Mouse (Mus musculus) embryonic facial prominence, embryonic 13.5 days (tissue): ENCODE results near the gene Acaa1a. TPM values are rescaled to one million over a fixed set of nuclear protein-coding genes. Genes with fewer than 3 reads are reported as not detected.
A peak's percentile ranks its signal among the peaks of the same experiment; 100 is the strongest.

Source experiments
- ATAC-seq: fragments of 200-750 bp; cut with Nextera tagmentation; 2 replicates; pipeline ENCODE4 v1.8.0; 2017; ENCODE audit warnings: low read depth; ENCODE audit not compliant: insufficient number of reproducible peaks, insufficient read depth, low FRiP score, low TSS enrichment
- H3K27ac ChIP-seq: fragments of 300-500 bp; sonication (generic); 2 replicates; pipeline ENCODE4 v1.5.1; 2015; ENCODE audit warnings: moderate library complexity, mild to moderate bottlenecking, inconsistent platforms
- H3K27me3 ChIP-seq: fragments of 300-500 bp; sonication (generic); 2 replicates; pipeline ENCODE4 v1.6.1; 2015; ENCODE audit warnings: mild to moderate bottlenecking, inconsistent platforms
- H3K36me3 ChIP-seq: fragments of 300-500 bp; sonication (generic); 2 replicates; pipeline ENCODE4 v1.6.1; 2015; ENCODE audit warnings: mild to moderate bottlenecking, inconsistent platforms
- H3K4me1 ChIP-seq: fragments of 300-500 bp; sonication (generic); 2 replicates; pipeline ENCODE4 v1.6.1; 2015; ENCODE audit warnings: inconsistent platforms
- H3K4me2 ChIP-seq: fragments of 300-500 bp; sonication (generic); 2 replicates; pipeline ENCODE4 v1.6.1; 2015; ENCODE audit warnings: moderate library complexity, mild to moderate bottlenecking, inconsistent platforms
- H3K4me3 ChIP-seq: fragments of 300-500 bp; sonication (generic); 2 replicates; pipeline ENCODE4 v1.5.1; 2015; ENCODE audit warnings: mild to moderate bottlenecking, inconsistent platforms
- H3K9ac ChIP-seq: fragments of 300-500 bp; sonication (generic); 2 replicates; pipeline ENCODE4 v1.6.1; 2015; ENCODE audit warnings: mild to moderate bottlenecking, inconsistent platforms
- H3K9me3 ChIP-seq: fragments of 300-500 bp; sonication (generic); 2 replicates; pipeline ENCODE4 v1.6.1; 2016; ENCODE audit warnings: inconsistent platforms
- WGBS: fragments of 180-500 bp; shearing (Covaris S2); methylation state at CpG from one replicate; pipeline ENCODE4 v1.1.7; 2015; ENCODE audit warnings: mixed read lengths; 5-methylcytosine and 5-hydroxymethylcytosine counted together
- polyA plus RNA-seq: library from polyadenylated mRNA; unstranded; fragments of >200 nt; fragmentation: Nextera tagmentation; extraction: Ambion mirVana; gene quantifications from 2 replicates; pipeline ENCODE4 v1.2.1, GENCODE M21; 2015

Gene Acaa1a
- 94.4 and 96.7 TPM in 2 replicates for polyA plus RNA-seq

GRCm38 (mm10) chr9:119339558-119340211 lies at the start of gene Acaa1a:
Gene Acaa1a, plus strand, starts transcription at chr9:119339676.
- ATAC-seq: no peak

GRCm38 (mm10) chr9:119290791-119291190 lies 48.7 kb upstream of the Acaa1a start:
- no peaks in the 10 kb centered on the region for H3K4me1 ChIP-seq
- H3K27ac ChIP-seq: no peak overlapping the region
- WGBS: 90% methylated on average over 3 of the region's 3 CpGs
- H3K9ac ChIP-seq: no peak overlapping the region
- H3K4me2 ChIP-seq: no peak overlapping the region
- no peak for ATAC-seq
- H3K9me3 ChIP-seq: no peaks in the 10 kb centered on the region
- no peaks in the 10 kb centered on the region for H3K27me3 ChIP-seq
- no peak overlapping the region for H3K4me3 ChIP-seq
- peaks cover 8% of the 10 kb centered on the region; the same call in 1 of the 2 replicates for H3K36me3 ChIP-seq

More at GRCm38 (mm10) chr9:119339558-119340211, at the start of gene Acaa1a:
- Histone ChIP-seq H3K9me3 (no peaks in the 10 kb centered on the region), H3K4me1 (peaks cover 24% of the 10 kb centered on the region), H3K4me2 (peak within 1 kb of the TSS; percentile 81), H3K36me3 (peaks cover 19% of the 10 kb centered on the region), H3K27ac (peak within 1 kb of the TSS; percentile 94), H3K27me3 (no peaks in the 10 kb centered on the region), H3K4me3 (peak within 1 kb of the TSS; percentile 85), H3K9ac (peak within 1 kb of the TSS; percentile 81)
- WGBS: under 1% methylated on average over 43 of the region's 43 CpGs

GRCm38 (mm10) chr9:119297696-119298095 lies 41.8 kb upstream of the Acaa1a start:
- H3K27me3 ChIP-seq: no peaks in the 10 kb centered on the region
- no peak overlapping the region for H3K27ac ChIP-seq
- no peak for ATAC-seq
- no peak overlapping the region for H3K4me3 ChIP-seq
- peaks cover 18% of the 10 kb centered on the region for H3K36me3 ChIP-seq
- WGBS: 85% methylated on average over 6 of the region's 6 CpGs
- no peaks in the 10 kb centered on the region for H3K9me3 ChIP-seq
- H3K4me2 ChIP-seq: no peak overlapping the region
- no peak overlapping the region for H3K9ac ChIP-seq
- no peaks in the 10 kb centered on the region for H3K4me1 ChIP-seq

GRCm38 (mm10) chr9:119298563-119298962 lies 40.9 kb upstream of the Acaa1a start:
- Histone ChIP-seq H3K4me1 (no peaks in the 10 kb centered on the region), H3K27me3 (no peaks in the 10 kb centered on the region), H3K36me3 (peaks cover 18% of the 10 kb centered on the region), H3K9ac (no peak overlapping the region), H3K4me2 (no peak overlapping the region), H3K27ac (no peak overlapping the region), H3K4me3 (no peak overlapping the region), H3K9me3 (no peaks in the 10 kb centered on the region)
- 88% methylated on average over 3 of the region's 3 CpGs for WGBS
- no peak for ATAC-seq

GRCm38 (mm10) chr9:119305863-119306262 lies 33.6 kb upstream of the Acaa1a start:
- H3K4me1 ChIP-seq: no peaks in the 10 kb centered on the region
- no peak overlapping the region for H3K4me2 ChIP-seq
- H3K9me3 ChIP-seq: no peaks in the 10 kb centered on the region
- WGBS: 92% methylated on average over 7 of the region's 7 CpGs
- H3K36me3 ChIP-seq: peaks cover 15% of the 10 kb centered on the region
- no peak overlapping the region for H3K9ac ChIP-seq
- ATAC-seq: no peak
- no peak overlapping the region for H3K4me3 ChIP-seq
- no peaks in the 10 kb centered on the region for H3K27me3 ChIP-seq
- H3K27ac ChIP-seq: no peak overlapping the region

GRCm38 (mm10) chr9:119309067-119309466 lies 30.4 kb upstream of the Acaa1a start:
- no peaks in the 10 kb centered on the region for H3K4me1 ChIP-seq
- H3K4me2 ChIP-seq: no peak overlapping the region
- H3K4me3 ChIP-seq: no peak overlapping the region
- H3K9me3 ChIP-seq: no peaks in the 10 kb centered on the region
- H3K36me3 ChIP-seq: no peaks in the 10 kb centered on the region
- no peak overlapping the region for H3K9ac ChIP-seq
- ATAC-seq: no peak
- no peaks in the 10 kb centered on the region for H3K27me3 ChIP-seq
- no peak overlapping the region for H3K27ac ChIP-seq
- WGBS: 77% methylated on average over 1 of the region's 1 CpGs

GRCm38 (mm10) chr9:119313096-119313495 lies 26.4 kb upstream of the Acaa1a start:
- no peak for ATAC-seq
- Histone ChIP-seq H3K9me3 (no peaks in the 10 kb centered on the region), H3K4me3 (no peak overlapping the region), H3K27ac (no peak overlapping the region), H3K27me3 (no peaks in the 10 kb centered on the region), H3K4me1 (no peaks in the 10 kb centered on the region), H3K36me3 (no peaks in the 10 kb centered on the region), H3K4me2 (no peak overlapping the region), H3K9ac (no peak overlapping the region)
- WGBS: 92% methylated on average over 10 of the region's 10 CpGs

- Histone ChIP-seq H3K36me3 (no peaks in the 10 kb centered on the region), H3K4me2 (no peak overlapping the region), H3K27ac (no peak overlapping the region), H3K27me3 (no peaks in the 10 kb centered on the region), H3K4me3 (no peak overlapping the region), H3K4me1 (peaks cover 19% of the 10 kb centered on the region), H3K9ac (no peak overlapping the region), H3K9me3 (no peaks in the 10 kb centered on the region)
- 86% methylated on average over 1 of the region's 1 CpGs for WGBS
- no peak for ATAC-seq
These were observed 20.6 kb upstream of the Acaa1a start for GRCm38 (mm10) chr9:119318891-119319290.

GRCm38 (mm10) chr9:119320446-119320845 lies 19.0 kb upstream of the Acaa1a start:
- ATAC-seq: no peak
- 82% methylated on average over 7 of the region's 7 CpGs for WGBS
- H3K4me3 ChIP-seq: no peak overlapping the region
- H3K4me2 ChIP-seq: peak overlapping the region; percentile 97
- no peaks in the 10 kb centered on the region for H3K27me3 ChIP-seq
- no peak overlapping the region for H3K27ac ChIP-seq
- no peak overlapping the region for H3K9ac ChIP-seq
- no peaks in the 10 kb centered on the region for H3K36me3 ChIP-seq
- no peaks in the 10 kb centered on the region for H3K9me3 ChIP-seq
- peaks cover 19% of the 10 kb centered on the region for H3K4me1 ChIP-seq

- 16% methylated on average over 7 of the region's 7 CpGs for WGBS
- no peaks in the 10 kb centered on the region for H3K27me3 ChIP-seq
- peak overlapping the region; percentile 85 for H3K9ac ChIP-seq
- H3K36me3 ChIP-seq: no peaks in the 10 kb centered on the region
- no peak for ATAC-seq
- H3K4me1 ChIP-seq: peaks cover 19% of the 10 kb centered on the region
- H3K27ac ChIP-seq: no peak overlapping the region
- H3K9me3 ChIP-seq: no peaks in the 10 kb centered on the region
- H3K4me3 ChIP-seq: peak overlapping the region; percentile 90
- H3K4me2 ChIP-seq: peak overlapping the region; percentile 97
These were observed 18.5 kb upstream of the Acaa1a start for GRCm38 (mm10) chr9:119320946-119321345.

GRCm38 (mm10) chr9:119321392-119322229 lies 17.9 kb upstream of the Acaa1a start:
- Histone ChIP-seq H3K27me3 (no peaks in the 10 kb centered on the region), H3K4me2 (peak overlapping the region; percentile 97), H3K9ac (peak overlapping the region; percentile 85), H3K27ac (peak overlapping the region; percentile 89), H3K36me3 (no peaks in the 10 kb centered on the region), H3K4me1 (peaks cover 19% of the 10 kb centered on the region), H3K9me3 (no peaks in the 10 kb centered on the region), H3K4me3 (peak overlapping the region; percentile 90)
- ATAC-seq: peak; percentile 28
- under 1% methylated on average over 57 of the region's 59 CpGs for whole genome bisulfite sequencing
